Mouse (Mus musculus) embryo, embryonic 10 days (tissue): ENCODE results near the gene Homez.

Experiments
- DNase-seq: peaks from one replicate; pipeline ENCODE4 v3.0.0-alpha.2; 2015; ENCODE audit warnings: low spot score

The Homez gene

GRCm38 (mm10) chr14:54870861-54871260, at the start of gene Homez:
Gene Homez, minus strand, starts transcription at chr14:54870961.
- no peak for DNase-seq

- no peak for DNase-seq
Measured at GRCm38 (mm10) chr14:54920076-54920685, 49.4 kb upstream of the Homez start.

- DNase-seq, result peak; percentile 20
Measured at GRCm38 (mm10) chr14:54913343-54913742, 42.6 kb upstream of the Homez start.

- DNase-seq, result peak; percentile 89
Measured at GRCm38 (mm10) chr14:54912886-54913285, 42.1 kb upstream of the Homez start, which contains the start of gene Slc22a17. Gene Slc22a17, minus strand, starts transcription at chr14:54913132.

- DNase-seq, result peak; percentile 44
Measured at GRCm38 (mm10) chr14:54912109-54912850, 41.5 kb upstream of the Homez start.

GRCm38 (mm10) chr14:54908682-54909081, 37.9 kb upstream of the Homez start:
- DNase-seq, result no peak

GRCm38 (mm10) chr14:54903641-54904040, 32.9 kb upstream of the Homez start:
- DNase-seq, result no peak

- DNase-seq, result peak; percentile 91
Measured at GRCm38 (mm10) chr14:54900383-54900782, 29.6 kb upstream of the Homez start.

- DNase-seq, result no peak
Measured at GRCm38 (mm10) chr14:54897445-54897844, 26.7 kb upstream of the Homez start.

GRCm38 (mm10) chr14:54894296-54895151, 23.8 kb upstream of the Homez start:
- DNase-seq, result peak; percentile 62

GRCm38 (mm10) chr14:54893651-54894181, 23.0 kb upstream of the Homez start:
- peak; percentile 99 for DNase-seq

GRCm38 (mm10) chr14:54892200-54892599, 21.4 kb upstream of the Homez start, which contains the start of gene Pabpn1:
Gene Pabpn1, plus strand, starts transcription at chr14:54892500.
- DNase-seq, result no peak

GRCm38 (mm10) chr14:54885309-54885708, 14.5 kb upstream of the Homez start:
- DNase-seq, result no peak

GRCm38 (mm10) chr14:54884022-54884712, 13.4 kb upstream of the Homez start:
- DNase-seq, result no peak

- peak; percentile 82 for DNase-seq
Measured at GRCm38 (mm10) chr14:54883154-54884021, 12.6 kb upstream of the Homez start, which contains the start of the genes Bcl2l2 and Gm20521. Gene Bcl2l2, plus strand, starts transcription at chr14:54883377. Gene Gm20521, plus strand, starts transcription at chr14:54883441.

- DNase-seq, result peak; percentile 65
Measured at GRCm38 (mm10) chr14:54877048-54877715, 6.4 kb upstream of the Homez start, which contains the start of gene Ppp1r3e. Gene Ppp1r3e, minus strand, starts transcription at chr14:54877550.

- DNase-seq, result peak; percentile 93
Measured at GRCm38 (mm10) chr14:54876539-54877047, 5.8 kb upstream of the Homez start.

GRCm38 (mm10) chr14:54875844-54876538, 5.2 kb upstream of the Homez start:
- DNase-seq, result peak; percentile 51

GRCm38 (mm10) chr14:54874165-54874564, 3.4 kb upstream of the Homez start:
- DNase-seq, result no peak
